Mouse (Mus musculus): Measurements from ENCODE around the gene Fgf15. TPM values are rescaled to one million over a fixed set of nuclear protein-coding genes. Genes with fewer than 3 reads are reported as not detected.

Fgf15 gene
- total and polyA plus RNA-seq, 3 experiments, result not detected

GRCm38 (mm10) chr7:144861056-144861768 is 35.1 kb upstream of the Fgf15 start:
- no peak overlapping the region for H3K27ac ChIP-seq (ENCODE audit: insufficient read depth, low read depth)
- no peak for DNase-seq (ENCODE audit: extremely low read depth)
- H3K79me2 ChIP-seq (replicated peaks; ENCODE audit: control insufficient read depth, extremely low read depth, insufficient read depth, poor library complexity, severe bottlenecking), result no peaks in the 10 kb centered on the region
- dilution Hi-C loops (cut with MboI; ENCODE audit: extremely low pct_ligation_motif_present, extremely low pct_unique_long_range_greater_than_20kb, low sequenced_read_pairs), result no loop called here
- peaks cover 35% of the 10 kb centered on the region for H3K27me3 ChIP-seq (replicated peaks)
- H3K36me3 ChIP-seq (replicated peaks in 1 of 2; ENCODE audit: control insufficient read depth in 1 of 2, insufficient read depth in 1 of 2, low read length in 1 of 2), result no peaks in the 10 kb centered on the region
- in situ Hi-C loops (cut with MboI; ENCODE audit: low pct_ligation_motif_present, low pct_unique_long_range_greater_than_20kb, low sequenced_read_pairs), result no loop called here
- no peak overlapping the region for H3K4me3 ChIP-seq (replicated peaks in 1 of 3; ENCODE audit: low read depth in 2 of 3, low read length in 2 of 3, poor library complexity in 1 of 3)
- H3K4me2 ChIP-seq (ENCODE audit: insufficient read depth, low read depth, poor library complexity, severe bottlenecking), result no peak overlapping the region
- H3K9ac ChIP-seq (ENCODE audit: insufficient read depth, low read depth), result no peak overlapping the region
- H3K9me3 ChIP-seq (replicated peaks; ENCODE audit: low read length), result peaks cover 12% of the 10 kb centered on the region
- peaks cover 0 to 14% of the 10 kb centered on the region in 2 experiments; a peak in 1 of 4 replicates for H3K4me1 ChIP-seq (ENCODE audit: control insufficient read depth in 1 of 2, insufficient read depth in 2 of 2)
- TF ChIP-seq JUND (conservative IDR thresholded peaks at IDR 0.05; ENCODE audit: low read depth, low read length) (no peak), PAX5 (IDR thresholded peaks at IDR 0.05; ENCODE audit: low read length) (no peak)

GRCm38 (mm10) chr7:144861769-144862070 is 34.6 kb upstream of the Fgf15 start:
- TF ChIP-seq SIN3A (IDR thresholded peaks at IDR 0.05; ENCODE audit: low read length) (no peak), E2F4 (IDR thresholded peaks at IDR 0.05; ENCODE audit: insufficient replicate concordance, low read depth, low read length) (no peak), ZKSCAN1 (IDR thresholded peaks at IDR 0.05; ENCODE audit: borderline replicate concordance, low read depth, low read length) (no peak), RAD21 (IDR thresholded peaks at IDR 0.05; ENCODE audit: low read depth, low read length) (no peak), HCFC1 (IDR thresholded peaks at IDR 0.05; ENCODE audit: low read depth, low read length) (no peak), USF1 (IDR thresholded peaks at IDR 0.05; ENCODE audit: low read depth, low read length) (no peak), ZMIZ1 (IDR thresholded peaks at IDR 0.05; ENCODE audit: low read depth, low read length) (no peak), BHLHE40 (IDR thresholded peaks at IDR 0.05; ENCODE audit: low read depth, low read length) (no peak), IRF4 (IDR thresholded peaks at IDR 0.05; ENCODE audit: low read depth, low read length) (no peak), NRF1 (IDR thresholded peaks at IDR 0.05; ENCODE audit: low read depth, low read length) (no peak), GABPA (IDR thresholded peaks at IDR 0.05; ENCODE audit: insufficient replicate concordance, low read depth, low read length) (no peak), UBTF (IDR thresholded peaks at IDR 0.05; ENCODE audit: low read depth, low read length) (no peak), ETS1 (conservative IDR thresholded peaks at IDR 0.05; ENCODE audit: low read depth, low read length) (no peak), CHD2 (IDR thresholded peaks at IDR 0.05; ENCODE audit: low read length) (no peak), PAX5 (IDR thresholded peaks at IDR 0.05; ENCODE audit: low read length) (no peak), SMC3 (IDR thresholded peaks at IDR 0.05; ENCODE audit: low read depth, low read length) (no peak), CTCF (conservative IDR thresholded peaks at IDR 0.05 in 1 of 2, IDR thresholded peaks at IDR 0.05 in 1 of 2; ENCODE audit: low read depth in 2 of 2, low read length in 2 of 2) (no peak), CHD1 (IDR thresholded peaks at IDR 0.05; ENCODE audit: low read depth, low read length) (no peak), TBP (conservative IDR thresholded peaks at IDR 0.05; ENCODE audit: low read depth, low read length) (no peak)
- peaks cover 12% of the 10 kb centered on the region for H3K9me3 ChIP-seq (replicated peaks; ENCODE audit: low read length)
- H3K27me3 ChIP-seq (replicated peaks), result peaks cover 39% of the 10 kb centered on the region
- H3K4me3 ChIP-seq (replicated peaks in 1 of 3; ENCODE audit: low read depth in 2 of 3, low read length in 2 of 3, poor library complexity in 1 of 3), result no peak overlapping the region
- no peak overlapping the region for H3K27ac ChIP-seq (ENCODE audit: insufficient read depth, low read depth)
- dilution Hi-C loops (cut with MboI; ENCODE audit: extremely low pct_ligation_motif_present, extremely low pct_unique_long_range_greater_than_20kb, low sequenced_read_pairs), result no loop called here
- peaks cover 0 to 14% of the 10 kb centered on the region in 2 experiments; a peak in 1 of 4 replicates for H3K4me1 ChIP-seq (ENCODE audit: control insufficient read depth in 1 of 2, insufficient read depth in 2 of 2)
- no peaks in the 10 kb centered on the region for H3K36me3 ChIP-seq (replicated peaks in 1 of 2; ENCODE audit: control insufficient read depth in 1 of 2, insufficient read depth in 1 of 2, low read length in 1 of 2)
- no peaks in the 10 kb centered on the region for H3K79me2 ChIP-seq (replicated peaks; ENCODE audit: control insufficient read depth, extremely low read depth, insufficient read depth, poor library complexity, severe bottlenecking)
- H3K9ac ChIP-seq (ENCODE audit: insufficient read depth, low read depth), result no peak overlapping the region
- no peak for DNase-seq (ENCODE audit: extremely low read depth)
- H3K4me2 ChIP-seq (ENCODE audit: insufficient read depth, low read depth, poor library complexity, severe bottlenecking), result no peak overlapping the region
- in situ Hi-C loops (cut with MboI; ENCODE audit: low pct_ligation_motif_present, low pct_unique_long_range_greater_than_20kb, low sequenced_read_pairs), result no loop called here

Data from CH12.LX (cell line).